Mouse (Mus musculus) heart, embryonic 16.5 days (tissue): ENCODE measurements around the gene Mocs1. TPM values are rescaled to one million over a fixed set of nuclear protein-coding genes. Genes with fewer than 3 reads are reported as not detected.
"Not testable (repeated sequence)": the region's sequence is repeated elsewhere in the genome, so short reads cannot be mapped to it uniquely, and the experiment has no call there.

Experiments used
- ATAC-seq: fragments of 200-750 bp; cut with Nextera tagmentation; replicated peaks from 2 replicates; pipeline ENCODE4 v1.8.0; 2017; ENCODE audit warnings: moderate number of reproducible peaks; ENCODE audit not compliant: insufficient read depth, low FRiP score; ENCODE audit errors: extremely low read depth
- H3K27ac ChIP-seq: fragments of 300-500 bp; sonication (generic); 2 replicates; pipeline ENCODE4 v1.5.1; 2014; ENCODE audit warnings: mild to moderate bottlenecking, low read length, control low read depth, moderate library complexity
- H3K27me3 ChIP-seq: fragments of 300-500 bp; sonication (generic); 2 replicates; pipeline ENCODE4 v1.6.1; 2014; ENCODE audit warnings: low read length, mixed read lengths; ENCODE audit not compliant: control insufficient read depth, insufficient read depth
- H3K36me3 ChIP-seq: fragments of 300-500 bp; sonication (generic); 2 replicates; pipeline ENCODE4 v1.6.1; 2014; ENCODE audit not compliant: control insufficient read depth, insufficient read depth
- H3K4me1 ChIP-seq: fragments of 300-500 bp; sonication (generic); 2 replicates; pipeline ENCODE4 v1.6.1; 2014; ENCODE audit warnings: low read length, mixed read lengths; ENCODE audit not compliant: control insufficient read depth, insufficient read depth
- H3K4me2 ChIP-seq: fragments of 300-500 bp; sonication (generic); 2 replicates; pipeline ENCODE4 v1.6.1; 2014; ENCODE audit warnings: low read depth, mild to moderate bottlenecking, control low read depth, low read length
- H3K4me3 ChIP-seq: fragments of 300-500 bp; sonication (generic); 2 replicates; pipeline ENCODE4 v1.5.1; 2014; ENCODE audit warnings: mild to moderate bottlenecking, control low read depth, low read length
- H3K9ac ChIP-seq: fragments of 300-500 bp; sonication (generic); 2 replicates; pipeline ENCODE4 v1.6.1; 2014; ENCODE audit warnings: low read length, control low read depth
- H3K9me3 ChIP-seq: fragments of 300-500 bp; sonication (generic); replicated peaks from 2 replicates; pipeline ENCODE4 v1.6.1; 2016; ENCODE audit warnings: low read length; ENCODE audit not compliant: control insufficient read depth
- WGBS: fragments of 180-500 bp; shearing (Covaris S2); extraction: QIAGEN DNeasy Blood & Tissue Kit; methylation state at CpG from one replicate; pipeline ENCODE4 v1.1.7; 2014; 5-methylcytosine and 5-hydroxymethylcytosine counted together
- polyA plus RNA-seq: library from polyadenylated mRNA; unstranded; fragments of >200 nt; fragmentation: Nextera tagmentation; extraction: Ambion mirVana; gene quantifications from 2 replicates; pipeline ENCODE4 v1.2.1, GENCODE M21; 2015

The Mocs1 gene
- polyA plus RNA-seq, 1 experiment from 2014 or later, result 6.1 TPM

GRCm38 (mm10) chr17:49436631-49437030 lies 8.5 kb downstream of the Mocs1 start:
- ATAC-seq, result no peak
- peaks cover 40% of the 10 kb centered on the region for H3K36me3 ChIP-seq
- 81% methylated on average over 6 of the region's 6 CpGs for WGBS

GRCm38 (mm10) chr17:49437306-49437705 lies 9.1 kb downstream of the Mocs1 start:
- H3K9ac ChIP-seq, H3K4me1 ChIP-seq, H3K27me3 ChIP-seq, H3K27ac ChIP-seq, ATAC-seq, H3K9me3 ChIP-seq, H3K4me3 ChIP-seq, H3K4me2 ChIP-seq: not testable (repeated sequence)
- H3K36me3 ChIP-seq, result peaks cover 40% of the 10 kb centered on the region

More at GRCm38 (mm10) chr17:49436631-49437030, 8.5 kb downstream of the Mocs1 start:
- H3K27me3 ChIP-seq, result no peaks in the 10 kb centered on the region
- H3K4me2 ChIP-seq, result no peak overlapping the region
- 0 out of 2 replicates have a peak, but pooled peaks cover 3% of the 10 kb centered on the region for H3K9me3 ChIP-seq
- H3K9ac ChIP-seq, result no peak overlapping the region
- H3K27ac ChIP-seq, result no peak overlapping the region
- no peak overlapping the region for H3K4me3 ChIP-seq
- H3K4me1 ChIP-seq, result peaks cover 11% of the 10 kb centered on the region; the same call in 1 of the 2 replicates

- Histone ChIP-seq H3K9me3 (0 out of 2 replicates have a peak, but pooled peaks cover 3% of the 10 kb centered on the region), H3K4me1 (0 out of 2 replicates have a peak, but pooled peaks cover 2% of the 10 kb centered on the region), H3K36me3 (peaks cover 35% of the 10 kb centered on the region), H3K4me2 (no peak overlapping the region), H3K27me3 (no peaks in the 10 kb centered on the region), H3K9ac (no peak overlapping the region), H3K4me3 (no peak overlapping the region), H3K27ac (no peak overlapping the region)
- 47% methylated on average over 12 of the region's 12 CpGs for WGBS
- ATAC-seq, result no peak
Measured at GRCm38 (mm10) chr17:49438822-49439574, 10.8 kb downstream of the Mocs1 start.

DNA sequence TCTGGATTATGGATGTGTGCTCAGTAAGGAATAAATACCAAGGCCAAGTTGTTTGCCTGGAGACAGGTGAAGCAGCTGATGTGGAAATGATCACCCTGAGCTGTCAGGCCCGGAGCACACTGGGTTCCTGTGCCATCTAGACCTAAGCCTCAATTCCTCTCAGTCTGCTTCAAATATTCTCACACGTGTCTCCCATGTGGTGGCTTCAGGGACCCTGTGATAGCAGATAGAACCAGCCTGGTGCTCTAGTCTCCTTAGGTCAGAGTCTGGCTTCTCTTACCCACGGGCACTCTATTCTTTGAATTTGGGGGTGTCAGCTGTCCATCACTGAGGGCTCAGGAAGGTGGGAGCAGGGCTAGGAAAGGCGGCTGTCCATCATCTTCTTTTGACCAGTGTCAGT lies 11.5 kb downstream of the Mocs1 start:
- Histone ChIP-seq H3K4me1 (0 out of 2 replicates have a peak, but pooled peaks cover 2% of the 10 kb centered on the region), H3K9me3 (0 out of 2 replicates have a peak, but pooled peaks cover 3% of the 10 kb centered on the region), H3K4me3 (no peak overlapping the region), H3K4me2 (no peak overlapping the region), H3K27me3 (no peaks in the 10 kb centered on the region), H3K27ac (no peak overlapping the region), H3K36me3 (peaks cover 28% of the 10 kb centered on the region), H3K9ac (no peak overlapping the region)
- ATAC-seq, result no peak
- WGBS, result 83% methylated on average over 4 of the region's 4 CpGs

DNA sequence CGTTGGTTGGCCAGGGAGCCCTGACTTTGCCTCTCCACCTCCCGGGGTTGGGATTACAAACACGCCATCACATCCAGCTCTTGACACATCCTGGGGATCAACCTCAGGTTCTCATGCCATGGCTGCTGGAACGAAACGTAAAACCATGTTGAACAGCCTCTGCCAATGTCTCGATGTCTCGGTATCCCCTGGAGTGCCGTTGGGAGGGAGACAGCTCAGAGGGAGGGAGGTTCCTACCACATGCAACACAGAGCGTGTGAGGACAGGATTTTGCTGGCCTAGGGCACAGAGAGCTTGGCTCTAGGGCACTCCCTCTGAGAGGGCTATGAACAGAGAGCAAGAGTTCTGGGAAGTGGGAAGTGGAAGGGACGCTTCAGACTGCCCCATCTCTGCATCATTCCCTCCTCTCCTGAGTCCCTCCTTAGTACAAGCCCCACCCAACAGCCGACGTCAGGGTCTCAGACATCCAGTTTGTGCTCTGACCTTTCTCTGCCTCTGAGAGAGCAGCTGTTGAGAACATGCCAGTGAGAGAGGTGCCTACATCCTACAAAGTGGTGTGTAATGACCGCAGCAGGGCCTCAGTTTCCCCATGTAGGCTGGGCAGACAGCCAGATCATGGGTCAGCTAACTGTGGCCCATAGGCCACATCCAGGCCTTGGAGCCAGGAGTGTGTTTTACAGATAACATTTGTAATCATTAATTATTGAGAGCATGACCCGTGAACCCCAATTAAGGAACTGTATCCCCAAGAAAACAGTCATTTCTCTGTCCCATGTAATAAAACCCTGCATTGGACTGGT lies 12.4 kb downstream of the Mocs1 start:
- Histone ChIP-seq H3K4me1 (0 out of 2 replicates have a peak, but pooled peaks cover 2% of the 10 kb centered on the region), H3K9ac (no peak overlapping the region), H3K4me3 (no peak overlapping the region), H3K27me3 (no peaks in the 10 kb centered on the region), H3K27ac (no peak overlapping the region), H3K4me2 (no peak overlapping the region), H3K9me3 (0 out of 2 replicates have a peak, but pooled peaks cover 3% of the 10 kb centered on the region), H3K36me3 (peaks cover 20% of the 10 kb centered on the region)
- 72% methylated on average over 14 of the region's 14 CpGs for WGBS
- ATAC-seq, result no peak

- not testable (repeated sequence) for H3K4me2 ChIP-seq, H3K9me3 ChIP-seq, H3K4me1 ChIP-seq, H3K27me3 ChIP-seq, ATAC-seq, H3K27ac ChIP-seq, H3K9ac ChIP-seq, H3K4me3 ChIP-seq
- H3K36me3 ChIP-seq, result peaks cover 10% of the 10 kb centered on the region
- 60% methylated on average over 3 of the region's 3 CpGs for WGBS
Measured at GRCm38 (mm10) chr17:49442841-49443240, 14.7 kb downstream of the Mocs1 start.

GRCm38 (mm10) chr17:49448570-49449229 lies 20.5 kb downstream of the Mocs1 start:
- no peak overlapping the region for H3K4me3 ChIP-seq
- H3K4me1 ChIP-seq, result peaks cover 8% of the 10 kb centered on the region; the same call in 1 of the 2 replicates
- H3K27ac ChIP-seq, result no peak overlapping the region
- ATAC-seq, result peak; percentile 23; the same call in 1 of the 2 replicates
- H3K27me3 ChIP-seq, result no peaks in the 10 kb centered on the region
- no peak overlapping the region for H3K4me2 ChIP-seq
- no peak overlapping the region for H3K9ac ChIP-seq
- no peaks in the 10 kb centered on the region for H3K9me3 ChIP-seq
- WGBS, result 48% methylated on average over 8 of the region's 9 CpGs
- peaks cover 6% of the 10 kb centered on the region; the same call in 1 of the 2 replicates for H3K36me3 ChIP-seq

DNA sequence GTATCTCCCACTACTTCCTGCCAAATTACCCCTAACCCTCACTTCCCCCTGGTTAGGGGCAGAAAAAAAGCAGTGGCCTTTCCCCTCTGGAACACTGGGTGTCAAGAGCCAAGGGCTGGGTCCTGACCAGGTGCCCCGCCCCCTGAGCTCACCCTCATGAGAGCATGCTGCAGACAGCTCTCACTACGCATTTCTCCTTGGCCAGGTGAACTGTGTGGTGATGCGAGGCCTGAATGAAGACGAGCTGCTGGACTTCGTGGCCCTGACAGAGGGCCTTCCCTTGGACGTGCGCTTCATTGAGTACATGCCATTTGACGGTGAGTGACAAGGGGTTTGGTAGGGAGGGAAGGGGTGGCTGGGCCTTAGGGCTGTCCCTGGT lies 21.1 kb downstream of the Mocs1 start:
- H3K4me1 ChIP-seq, result peaks cover 8% of the 10 kb centered on the region; the same call in 1 of the 2 replicates
- ATAC-seq, result peak; percentile 23; the same call in 1 of the 2 replicates
- H3K36me3 ChIP-seq, result peaks cover 11% of the 10 kb centered on the region; the same call in 1 of the 2 replicates
- H3K27ac ChIP-seq, result no peak overlapping the region
- no peaks in the 10 kb centered on the region for H3K27me3 ChIP-seq
- WGBS, result 81% methylated on average over 8 of the region's 8 CpGs
- no peak overlapping the region for H3K4me3 ChIP-seq
- H3K4me2 ChIP-seq, result no peak overlapping the region
- no peak overlapping the region for H3K9ac ChIP-seq
- H3K9me3 ChIP-seq, result no peaks in the 10 kb centered on the region
